Mouse (Mus musculus): ENCODE results near the gene Zbp1. TPM values are rescaled to one million over a fixed set of nuclear protein-coding genes. Genes with fewer than 3 reads are reported as not detected.

Zbp1 gene
- polyA plus RNA-seq, 1 experiment = 62.1 TPM

- peak; percentile 65 for DNase-seq (ENCODE audit: low read depth, low spot score)
- WGBS = 21% methylated on average over 10 of the region's 10 CpGs
Measured at GRCm38 (mm10) chr2:173219256-173219954, 682 bp upstream of the Zbp1 start.

GRCm38 (mm10) chr2:173217763-173218258 lies 912 bp downstream of the Zbp1 start:
- DNase-seq (ENCODE audit: low read depth, low spot score) = no peak
- WGBS = 74% methylated on average over 5 of the region's 5 CpGs

DNA sequence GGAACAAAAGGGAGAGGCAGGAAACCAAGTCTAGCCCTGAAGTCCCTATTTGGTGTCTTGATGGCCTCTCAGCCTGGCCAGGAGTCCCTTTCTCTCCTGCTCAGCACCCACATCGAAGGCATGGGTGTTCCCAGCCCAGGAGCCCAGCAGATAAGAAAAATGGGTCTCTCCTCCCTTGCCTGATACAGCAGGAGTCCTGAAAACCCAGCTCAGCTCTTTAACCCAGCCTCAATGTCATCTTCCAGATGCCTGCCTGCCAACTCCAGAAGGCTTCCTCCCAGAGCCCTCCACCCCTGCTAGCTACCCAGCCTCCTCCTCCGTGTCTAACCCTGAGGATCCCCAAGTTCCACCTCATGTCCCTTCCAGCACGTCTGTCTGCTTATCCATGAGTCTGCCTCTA lies 1.5 kb downstream of the Zbp1 start:
- no peak for DNase-seq (ENCODE audit: low read depth, low spot score)
- 65% methylated on average over 3 of the region's 3 CpGs for WGBS

- no peak for DNase-seq (ENCODE audit: low read depth, low spot score)
- WGBS = 88% methylated on average over 7 of the region's 7 CpGs
Measured at GRCm38 (mm10) chr2:173216840-173217239, 1.9 kb downstream of the Zbp1 start.

DNA sequence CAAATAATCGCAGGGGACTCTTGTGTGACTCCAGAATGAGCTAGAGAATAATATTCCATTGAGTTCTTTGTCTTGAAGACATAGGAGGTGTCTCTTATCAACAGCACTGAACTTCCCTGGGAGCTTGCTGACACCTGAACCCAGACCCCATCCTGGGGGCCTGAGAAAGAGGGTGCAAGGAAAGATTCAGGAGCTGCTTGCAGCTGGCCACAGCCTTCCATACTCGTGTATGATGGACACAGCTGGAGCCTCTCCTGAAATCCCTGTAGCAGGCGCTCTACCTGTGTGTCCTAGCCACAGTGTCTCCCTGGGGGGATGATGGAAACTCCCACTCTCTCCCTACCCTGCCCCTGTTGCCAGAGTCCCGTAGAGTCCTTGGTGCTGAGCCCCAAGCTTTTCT lies 6.5 kb downstream of the Zbp1 start:
- DNase-seq (ENCODE audit: low read depth, low spot score) = no peak
- 88% methylated on average over 4 of the region's 4 CpGs for WGBS

DNA sequence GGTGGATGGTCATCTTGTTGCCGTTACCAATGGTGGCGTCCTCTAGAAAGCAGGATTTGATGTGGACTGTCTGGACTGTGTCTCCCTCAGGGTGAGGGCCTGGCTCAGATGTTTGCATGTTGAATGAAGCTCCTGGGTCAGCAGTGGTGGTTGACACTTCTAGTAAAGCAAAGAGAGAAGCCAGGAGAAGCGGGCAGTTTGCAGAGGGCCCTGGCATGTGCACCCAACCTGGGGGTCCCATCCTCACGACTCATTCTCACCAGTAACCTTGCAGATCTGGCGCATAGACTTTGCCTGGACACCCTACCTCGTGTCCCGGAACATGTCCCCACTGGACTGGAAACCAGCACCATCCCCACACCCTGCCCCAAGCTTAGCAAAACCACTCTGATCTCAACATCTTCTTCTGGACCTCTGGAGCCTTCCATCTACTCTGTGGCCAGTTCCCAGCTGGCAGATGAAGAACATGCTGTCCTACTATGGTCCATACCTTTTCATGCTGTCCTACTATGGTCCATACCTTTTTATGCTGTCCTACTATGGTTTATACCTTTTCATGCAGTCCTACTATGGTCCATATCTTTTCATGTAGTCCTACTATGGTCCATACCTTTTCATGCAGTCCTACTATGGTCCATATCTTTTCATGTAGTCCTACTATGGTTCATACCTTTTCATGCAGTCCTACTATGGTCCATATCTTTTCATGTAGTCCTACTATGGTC lies 9.5 kb downstream of the Zbp1 start:
- WGBS = 94% methylated on average over 7 of the region's 7 CpGs
- no peak for DNase-seq (ENCODE audit: low read depth, low spot score)

DNA sequence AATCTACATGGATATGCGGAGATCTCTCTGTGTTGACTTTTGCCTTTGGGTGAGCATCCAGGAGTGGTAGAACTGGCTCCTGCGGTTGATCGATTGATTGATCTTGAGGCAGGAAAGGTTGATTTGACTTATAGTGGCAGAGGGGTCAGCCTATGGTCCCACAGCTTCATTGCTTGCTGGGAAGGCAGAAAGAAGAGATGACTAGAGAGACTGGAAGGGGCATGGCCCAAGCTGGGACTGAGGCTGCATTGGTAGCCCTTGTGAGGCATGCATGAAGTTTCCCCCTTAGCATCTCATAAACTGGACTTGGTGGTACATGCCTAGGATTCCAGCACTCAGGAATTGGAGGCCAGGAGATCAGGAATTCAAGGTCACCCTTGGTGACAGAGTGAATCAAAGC lies 11.7 kb downstream of the Zbp1 start:
- no peak for DNase-seq (ENCODE audit: low read depth, low spot score)
- 96% methylated on average over 3 of the region's 3 CpGs for WGBS

DNA sequence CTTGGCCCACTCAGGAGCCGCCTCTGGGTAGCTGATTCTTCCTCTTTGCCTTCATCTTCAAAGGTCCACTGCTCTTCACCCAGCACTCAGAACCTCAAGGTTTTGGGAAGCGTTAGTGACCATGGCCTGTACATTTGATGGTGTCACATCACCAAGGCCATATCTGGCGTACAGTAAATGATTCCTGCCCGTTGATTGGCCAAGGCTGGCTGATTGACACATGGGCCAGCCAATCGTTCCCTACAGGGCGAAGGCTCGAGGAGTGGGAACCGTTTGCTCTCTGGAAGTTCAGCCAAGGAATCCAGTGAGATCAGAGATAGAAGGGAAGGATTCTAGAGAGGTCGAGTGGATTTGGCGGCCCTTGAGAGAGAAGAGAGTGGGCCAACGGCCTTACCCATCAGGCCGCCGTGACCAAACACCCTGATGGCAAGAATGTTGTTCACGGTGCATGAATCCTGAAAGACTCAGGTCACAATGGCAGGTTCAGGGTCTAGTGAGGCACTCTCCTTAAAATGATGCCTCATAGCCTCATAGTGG lies 13.1 kb downstream of the Zbp1 start:
- WGBS = 93% methylated on average over 14 of the region's 14 CpGs
- no peak for DNase-seq (ENCODE audit: low read depth, low spot score)

DNA sequence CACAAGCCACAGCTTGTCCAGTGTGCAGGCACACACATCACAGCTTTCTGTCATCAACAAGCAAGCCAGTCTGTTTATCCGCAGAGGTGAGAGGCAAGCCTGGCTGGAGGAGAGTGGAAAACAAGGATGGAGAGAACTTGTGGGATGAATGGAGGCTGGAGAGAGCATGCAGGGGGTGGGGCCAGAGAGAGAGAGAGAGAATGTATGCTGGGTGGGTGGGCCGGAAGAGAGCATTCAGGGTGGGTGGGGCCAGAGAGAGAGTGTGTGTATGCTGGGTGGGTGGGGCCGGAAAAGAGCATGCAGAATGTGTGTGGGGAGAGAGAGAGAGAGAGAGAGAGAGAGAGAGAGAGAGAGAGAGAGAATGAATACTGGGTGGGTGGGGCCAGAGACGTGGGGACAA lies 14.1 kb downstream of the Zbp1 start:
- no peak for DNase-seq (ENCODE audit: low read depth, low spot score)
- WGBS = 46% methylated on average over 4 of the region's 4 CpGs

DNA sequence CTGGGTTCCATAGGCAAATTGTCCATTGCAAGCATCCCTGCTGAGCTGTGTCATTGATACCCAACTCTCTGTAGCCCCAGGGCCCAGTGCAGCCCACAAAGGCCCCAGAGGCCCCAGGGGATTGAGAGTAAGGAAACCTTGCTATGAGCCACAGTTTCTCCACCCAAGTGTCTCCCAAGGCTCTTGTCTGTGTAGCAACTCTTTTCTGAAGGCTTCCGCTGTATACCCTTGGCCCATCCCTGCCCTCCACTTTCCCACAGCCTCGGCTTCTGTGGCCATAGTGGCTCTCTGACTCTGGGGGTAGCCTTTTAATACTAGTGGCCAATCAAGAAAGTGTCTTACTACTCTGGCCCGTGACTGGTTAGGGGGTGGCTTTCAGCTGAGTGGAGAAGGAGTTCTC lies 15.0 kb downstream of the Zbp1 start:
- WGBS = 91% methylated on average over 3 of the region's 3 CpGs
- no peak for DNase-seq (ENCODE audit: low read depth, low spot score)

DNA sequence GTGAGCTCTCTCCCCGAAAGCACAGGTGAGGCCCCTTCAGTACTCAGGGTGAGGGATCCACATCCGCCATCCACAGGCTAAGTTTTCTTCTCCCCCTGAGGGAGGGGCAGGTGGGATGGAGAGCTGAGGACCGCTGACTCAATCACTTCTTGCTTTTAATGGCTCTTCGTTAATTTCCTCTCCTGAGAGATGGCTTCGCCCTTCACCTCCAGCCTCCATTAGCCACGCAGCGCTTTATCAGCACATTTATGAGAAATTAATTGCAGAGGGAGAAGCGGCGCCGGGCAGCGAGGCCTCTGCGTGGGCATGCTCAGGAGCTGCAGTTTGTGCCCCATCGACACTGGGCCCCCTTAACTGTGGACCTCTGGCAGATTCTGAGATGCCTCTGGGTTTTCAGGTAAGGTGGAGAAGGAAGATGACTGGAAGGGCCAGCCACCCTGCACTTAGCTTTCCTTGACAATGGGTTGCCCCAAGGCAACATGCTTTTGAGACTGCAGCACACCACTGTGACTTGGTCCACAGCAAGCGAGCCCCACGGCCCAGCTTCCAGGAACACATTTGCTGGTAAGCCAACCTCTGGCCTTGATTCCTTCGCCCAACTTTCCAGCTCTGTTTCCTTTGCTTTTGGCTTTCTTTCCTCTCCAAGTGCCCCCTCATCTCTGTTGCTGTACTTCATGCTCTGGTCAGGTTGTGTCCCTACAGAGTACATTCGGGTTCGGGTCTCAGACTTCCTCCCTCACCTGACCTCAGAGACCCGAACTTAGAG lies 15.6 kb downstream of the Zbp1 start:
- DNase-seq (ENCODE audit: low read depth, low spot score) = no peak
- WGBS = 93% methylated on average over 19 of the region's 19 CpGs

DNA sequence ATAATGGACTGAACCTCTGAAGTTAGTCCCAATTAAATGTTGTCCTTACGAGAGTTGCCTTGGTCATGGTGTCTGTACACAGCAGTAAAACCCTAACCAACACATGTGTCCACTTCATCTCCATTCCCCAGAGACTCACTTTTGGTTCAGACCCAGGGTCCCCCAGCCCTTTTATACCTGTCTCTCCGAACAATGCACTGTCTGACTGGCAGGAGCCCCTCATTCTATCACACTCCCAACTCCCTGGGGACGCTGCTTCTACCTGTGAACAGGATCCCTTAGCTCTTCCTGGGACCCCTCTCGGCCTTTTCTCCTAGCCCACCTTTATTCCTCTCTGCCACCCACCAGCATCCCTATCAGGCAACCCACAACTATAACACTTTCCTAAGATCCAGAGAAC lies 23.9 kb downstream of the Zbp1 start:
- 92% methylated on average over 4 of the region's 4 CpGs for WGBS
- DNase-seq (ENCODE audit: low read depth, low spot score) = no peak

DNA sequence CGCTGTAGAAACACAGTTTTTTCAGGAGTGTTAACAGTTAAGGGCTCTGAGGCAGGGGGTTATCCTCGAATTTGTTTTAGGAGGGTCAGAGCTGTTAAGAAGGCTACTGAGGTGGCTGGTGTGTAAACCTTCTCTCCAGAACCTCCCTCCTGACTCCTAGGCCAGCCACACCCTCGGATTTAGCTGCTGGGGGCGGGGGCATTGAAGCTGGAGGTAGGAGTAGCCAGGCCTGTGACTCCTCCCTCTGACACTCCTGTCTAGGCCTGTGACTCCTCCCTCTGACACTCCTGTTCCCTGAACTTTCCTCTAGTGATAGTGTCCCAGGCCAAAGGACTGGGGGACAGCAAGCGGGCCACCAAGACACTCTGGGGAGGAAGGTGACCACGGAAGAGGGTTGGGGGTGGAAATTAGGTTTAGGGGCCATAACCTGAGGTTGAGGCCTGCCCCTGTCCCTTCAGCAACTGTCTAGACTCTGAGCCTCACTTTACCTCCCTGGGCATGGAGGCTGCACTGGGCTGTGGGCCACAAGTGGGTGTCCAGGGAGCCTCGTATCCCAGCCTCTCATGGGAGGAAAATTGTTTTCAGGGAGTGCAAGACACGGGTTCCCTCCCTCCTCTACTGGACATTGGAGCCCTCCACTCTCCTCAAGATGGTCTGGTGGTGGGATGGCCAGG lies 31.4 kb downstream of the Zbp1 start:
- DNase-seq (ENCODE audit: low read depth, low spot score) = peak; percentile 73
- WGBS = 26% methylated on average over 8 of the region's 8 CpGs

DNA sequence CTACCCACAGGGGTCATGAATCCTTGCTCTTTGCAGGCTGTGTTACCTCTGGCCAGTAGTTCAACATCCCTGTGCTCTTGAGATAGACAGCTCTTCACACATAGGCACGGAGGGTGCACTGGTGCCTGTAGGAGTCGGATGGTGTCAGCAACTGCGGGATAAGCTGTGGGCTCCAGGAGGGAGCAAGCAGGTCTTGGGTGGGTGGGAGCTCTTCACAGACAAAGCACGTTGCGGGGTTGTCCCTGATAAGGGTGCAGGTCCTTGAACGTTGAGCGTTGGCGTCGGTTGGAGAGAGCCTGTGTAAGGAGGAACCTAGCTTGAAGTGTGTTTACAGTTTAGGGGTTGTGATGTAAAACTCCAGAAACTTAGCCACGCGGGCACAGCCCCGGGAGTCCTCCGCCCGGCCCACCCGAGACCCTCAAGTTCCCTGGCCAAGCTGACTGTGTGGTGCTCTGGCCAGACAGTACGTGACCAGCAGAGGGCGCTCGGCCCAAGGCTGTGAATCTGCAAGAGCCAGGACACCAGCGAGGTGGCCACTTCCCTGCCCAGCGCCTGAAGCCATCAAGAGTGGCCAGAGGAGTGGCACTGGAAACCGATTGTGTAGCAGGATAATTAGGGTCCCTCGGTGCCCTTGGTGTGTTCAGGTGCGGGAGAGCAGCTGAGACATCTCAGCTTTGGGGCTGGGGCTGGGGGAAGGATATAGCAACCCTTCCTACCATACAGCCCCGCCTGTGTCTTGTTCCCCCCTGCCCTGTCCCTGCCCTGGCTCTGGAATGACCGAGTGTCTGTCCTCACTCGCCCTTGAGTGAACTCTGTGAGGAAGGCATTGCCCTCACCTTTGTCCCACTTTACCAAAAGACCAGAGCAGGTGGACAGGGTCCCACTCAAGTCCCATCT lies 32.4 kb downstream of the Zbp1 start:
- no peak for DNase-seq (ENCODE audit: low read depth, low spot score)
- WGBS = 17% methylated on average over 26 of the region's 26 CpGs

DNA sequence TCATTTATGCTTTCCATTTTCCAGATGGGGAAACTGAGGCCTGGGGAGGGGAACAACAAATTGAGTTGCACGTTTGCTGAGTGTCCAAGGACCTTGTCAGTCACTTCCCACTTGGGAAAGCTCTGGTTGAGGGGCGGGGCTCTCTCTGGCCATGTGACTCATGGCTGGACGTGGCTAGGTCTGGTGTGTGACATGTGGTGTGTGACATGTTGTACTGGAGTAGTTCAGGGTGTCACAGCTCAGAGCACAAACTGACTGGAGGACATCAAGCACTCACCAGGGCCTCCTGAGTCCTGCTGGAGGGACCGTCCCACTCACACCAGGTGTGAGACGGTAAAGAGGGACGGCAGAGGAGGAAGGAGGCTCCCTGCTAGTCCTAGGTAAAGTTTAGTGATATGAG lies 33.4 kb downstream of the Zbp1 start:
- WGBS = 49% methylated on average over 6 of the region's 6 CpGs
- DNase-seq (ENCODE audit: low read depth, low spot score) = no peak

- DNase-seq (ENCODE audit: low read depth, low spot score) = no peak
- 41% methylated on average over 11 of the region's 11 CpGs for WGBS
Measured at GRCm38 (mm10) chr2:173184475-173185080, 34.1 kb downstream of the Zbp1 start.

GRCm38 (mm10) chr2:173183836-173184460 lies 34.8 kb downstream of the Zbp1 start:
- no peak for DNase-seq (ENCODE audit: low read depth, low spot score)

DNA sequence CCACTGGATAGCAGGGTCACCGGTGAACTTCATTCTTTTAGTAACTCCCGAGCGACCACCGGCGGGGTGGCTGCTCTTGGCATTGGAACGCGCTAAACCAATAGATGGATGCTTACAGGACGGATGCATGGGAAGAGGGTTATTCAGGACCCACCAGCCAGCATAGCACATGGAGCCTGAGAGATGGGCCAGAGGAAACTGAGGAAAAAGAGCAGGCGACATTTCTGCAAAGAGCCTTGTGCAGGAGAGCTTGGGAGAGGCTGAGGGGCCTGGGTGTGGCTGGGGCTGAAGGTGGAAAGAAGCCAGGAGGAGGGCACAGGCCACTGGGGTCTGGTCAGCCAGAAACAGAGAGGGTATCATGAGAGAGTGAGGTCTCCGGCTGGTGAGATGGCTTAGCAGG lies 35.4 kb downstream of the Zbp1 start:
- no peak for DNase-seq (ENCODE audit: low read depth, low spot score)
- 96% methylated on average over 10 of the region's 10 CpGs for WGBS

More at GRCm38 (mm10) chr2:173183836-173184460, 34.8 kb downstream of the Zbp1 start:
- WGBS = 2% methylated on average over 8 of the region's 8 CpGs
